Mouse (Mus musculus) midbrain, embryonic 13.5 days (tissue): ENCODE measurements around the gene Sgf29. TPM values are rescaled to one million over a fixed set of nuclear protein-coding genes. Genes with fewer than 3 reads are reported as not detected.
"Not testable (repeated sequence)": the region's sequence is repeated elsewhere in the genome, so short reads cannot be mapped to it uniquely, and the experiment has no call there.

ENCODE experiments used
- ATAC-seq: fragments of 200-750 bp; cut with Nextera tagmentation; 2 replicates; pipeline ENCODE4 v1.8.0; 2017; ENCODE audit warnings: mild to moderate bottlenecking, moderate TSS enrichment, moderate library complexity
- H3K27ac ChIP-seq: fragments of 300-500 bp; sonication (generic); 2 replicates; pipeline ENCODE4 v1.5.1; 2015; ENCODE audit warnings: inconsistent platforms, mild to moderate bottlenecking, moderate library complexity
- H3K27me3 ChIP-seq: fragments of 300-500 bp; sonication (generic); 2 replicates; pipeline ENCODE4 v1.6.1; 2015; ENCODE audit warnings: mild to moderate bottlenecking, inconsistent platforms
- H3K36me3 ChIP-seq: fragments of 300-500 bp; sonication (generic); 2 replicates; pipeline ENCODE4 v1.6.1; 2015; ENCODE audit warnings: mild to moderate bottlenecking, inconsistent platforms
- H3K4me1 ChIP-seq: fragments of 300-500 bp; sonication (generic); replicated peaks from 2 replicates; pipeline ENCODE4 v1.6.1; 2015; ENCODE audit warnings: inconsistent platforms
- H3K4me2 ChIP-seq: fragments of 300-500 bp; sonication (generic); replicated peaks from 2 replicates; pipeline ENCODE4 v1.6.1; 2015; ENCODE audit warnings: moderate library complexity, mild to moderate bottlenecking, inconsistent platforms
- H3K4me3 ChIP-seq: fragments of 300-500 bp; sonication (generic); replicated peaks from 2 replicates; pipeline ENCODE4 v1.5.1; 2015; ENCODE audit warnings: mild to moderate bottlenecking, inconsistent platforms
- H3K9ac ChIP-seq: fragments of 300-500 bp; sonication (generic); replicated peaks from 2 replicates; pipeline ENCODE4 v1.6.1; 2015; ENCODE audit warnings: mild to moderate bottlenecking, inconsistent platforms
- H3K9me3 ChIP-seq: fragments of 300-500 bp; sonication (generic); 2 replicates; pipeline ENCODE4 v1.6.1; 2016; ENCODE audit warnings: mild to moderate bottlenecking, inconsistent platforms
- WGBS: fragments of 180-500 bp; shearing (Covaris S2); methylation state at CpG from one replicate; pipeline ENCODE4 v1.1.7; 2015; 5-methylcytosine and 5-hydroxymethylcytosine counted together
- polyA plus RNA-seq: library from polyadenylated mRNA; unstranded; fragments of >200 nt; fragmentation: Nextera tagmentation; extraction: Ambion mirVana; gene quantifications from 2 replicates; pipeline ENCODE4 v1.2.1, GENCODE M21; 2015

Sgf29 gene
- polyA plus RNA-seq, 1 experiment from 2014 or later: 54.5 TPM

GRCm38 (mm10) chr7:126625369-126625768 is 23.7 kb upstream of the Sgf29 start:
- ATAC-seq: no peak
- H3K9me3 ChIP-seq: no peaks in the 10 kb centered on the region

GRCm38 (mm10) chr7:126625807-126626600 is 23.1 kb upstream of the Sgf29 start:
- H3K4me1 ChIP-seq: no peaks in the 10 kb centered on the region
- H3K27ac ChIP-seq: no peak overlapping the region
- ATAC-seq: no peak
- no peaks in the 10 kb centered on the region for H3K27me3 ChIP-seq
- H3K4me3 ChIP-seq: no peak overlapping the region
- H3K36me3 ChIP-seq: no peaks in the 10 kb centered on the region
- no peaks in the 10 kb centered on the region for H3K9me3 ChIP-seq
- H3K9ac ChIP-seq: no peak overlapping the region
- no peak overlapping the region for H3K4me2 ChIP-seq
- WGBS: 85% methylated on average over 3 of the region's 3 CpGs

More at GRCm38 (mm10) chr7:126625369-126625768, 23.7 kb upstream of the Sgf29 start:
- Histone ChIP-seq H3K36me3 (no peaks in the 10 kb centered on the region), H3K27ac (no peak overlapping the region), H3K4me2 (no peak overlapping the region), H3K27me3 (no peaks in the 10 kb centered on the region), H3K9ac (no peak overlapping the region; the same call in 1 of the 2 replicates), H3K4me3 (no peak overlapping the region), H3K4me1 (no peaks in the 10 kb centered on the region)
- 58% methylated on average over 6 of the region's 6 CpGs for WGBS

- H3K4me2 ChIP-seq: no peak overlapping the region
- no peaks in the 10 kb centered on the region for H3K4me1 ChIP-seq
- H3K27me3 ChIP-seq: no peaks in the 10 kb centered on the region
- no peak for ATAC-seq
- 83% methylated on average over 6 of the region's 6 CpGs for WGBS
- H3K27ac ChIP-seq: no peak overlapping the region
- H3K4me3 ChIP-seq: no peak overlapping the region
- no peaks in the 10 kb centered on the region for H3K36me3 ChIP-seq
- H3K9me3 ChIP-seq: no peaks in the 10 kb centered on the region
- H3K9ac ChIP-seq: no peak overlapping the region
These were observed 21.0 kb upstream of the Sgf29 start for GRCm38 (mm10) chr7:126628111-126628510.

- no peak overlapping the region for H3K9ac ChIP-seq
- WGBS: 30% methylated on average over 3 of the region's 3 CpGs
These were observed 19.2 kb upstream of the Sgf29 start for GRCm38 (mm10) chr7:126629915-126630314.

DNA sequence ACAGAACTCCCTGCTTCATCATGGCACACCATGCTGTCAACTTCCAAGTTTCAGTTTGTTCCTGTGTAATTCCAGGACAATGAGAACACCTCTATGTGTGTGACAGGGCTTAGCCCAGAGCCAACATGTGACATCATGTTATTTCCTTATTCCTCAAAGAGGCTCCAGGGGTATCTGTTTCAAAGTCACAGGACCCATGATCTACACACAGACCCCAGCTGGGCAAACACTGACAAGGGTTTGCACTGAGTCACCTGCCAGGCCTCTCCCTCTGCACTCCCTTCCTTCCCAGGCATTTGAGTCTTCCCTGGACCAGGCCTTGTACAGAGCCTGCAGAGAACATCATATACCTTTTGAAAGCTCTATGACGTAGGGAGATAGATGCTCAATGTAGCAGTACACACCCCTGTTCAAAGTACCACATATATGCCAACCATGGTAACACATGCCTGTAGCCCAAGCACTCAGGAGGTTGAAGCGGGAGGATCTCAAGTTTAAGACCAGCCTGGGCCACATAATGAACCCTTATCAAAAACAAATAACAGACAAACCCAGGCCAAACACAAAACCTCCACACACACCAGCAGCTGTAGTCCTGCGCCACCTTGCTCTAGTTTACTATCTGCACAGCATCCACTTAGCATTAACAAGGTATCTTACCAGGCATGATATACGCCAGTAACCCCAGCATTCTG is 18.1 kb upstream of the Sgf29 start, which contains the start of gene Nupr1:
TSS of gene Nupr1 (minus strand) at position 38 of the 695 bp plus-strand sequence.
- H3K4me3 ChIP-seq: no peak within 1 kb of the TSS
- H3K9ac ChIP-seq: no peak within 1 kb of the TSS
- H3K4me1 ChIP-seq: no peaks in the 10 kb centered on the region
- no peaks in the 10 kb centered on the region for H3K9me3 ChIP-seq
- H3K27me3 ChIP-seq: no peaks in the 10 kb centered on the region
- no peaks in the 10 kb centered on the region for H3K36me3 ChIP-seq
- H3K4me2 ChIP-seq: no peak within 1 kb of the TSS
- no peak within 1 kb of the TSS for H3K27ac ChIP-seq
- ATAC-seq: no peak
- 93% methylated on average over 4 of the region's 4 CpGs for WGBS

More at GRCm38 (mm10) chr7:126629915-126630314, 19.2 kb upstream of the Sgf29 start:
- no peak for ATAC-seq
- Histone ChIP-seq H3K36me3 (no peaks in the 10 kb centered on the region), H3K9me3 (no peaks in the 10 kb centered on the region), H3K4me3 (no peak overlapping the region), H3K27ac (no peak overlapping the region), H3K27me3 (no peaks in the 10 kb centered on the region), H3K4me1 (no peaks in the 10 kb centered on the region), H3K4me2 (no peak overlapping the region)

- H3K9ac ChIP-seq: no peak overlapping the region
- no peak overlapping the region for H3K27ac ChIP-seq
- H3K36me3 ChIP-seq: no peaks in the 10 kb centered on the region
- H3K4me3 ChIP-seq: no peak overlapping the region
- no peaks in the 10 kb centered on the region for H3K27me3 ChIP-seq
- H3K4me2 ChIP-seq: no peak overlapping the region
- H3K4me1 ChIP-seq: no peaks in the 10 kb centered on the region
- ATAC-seq: no peak
- no peaks in the 10 kb centered on the region for H3K9me3 ChIP-seq
- 96% methylated on average over 2 of the region's 2 CpGs for WGBS
These were observed 16.6 kb upstream of the Sgf29 start for GRCm38 (mm10) chr7:126632478-126632877.

DNA sequence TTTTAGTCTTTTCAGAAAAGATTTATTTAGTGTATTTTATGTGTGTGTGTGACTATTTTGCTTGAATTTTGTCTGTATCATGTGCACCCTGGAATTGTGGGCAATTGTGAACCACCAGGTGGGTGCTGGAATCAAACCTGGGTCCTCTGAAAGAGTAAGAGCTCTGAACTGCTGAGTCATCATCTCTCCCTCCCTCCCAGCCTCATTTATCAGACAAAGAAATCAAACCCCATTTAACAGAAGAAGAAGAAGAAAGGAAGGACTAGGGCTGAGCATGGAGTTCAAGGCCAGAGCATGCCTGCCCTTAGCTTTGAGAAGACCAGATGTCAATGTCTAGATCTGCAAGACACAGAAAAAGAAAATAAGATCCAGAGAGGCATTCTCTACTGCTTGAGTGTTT is 13.7 kb upstream of the Sgf29 start:
- H3K4me2 ChIP-seq: no peak overlapping the region
- ATAC-seq: no peak
- H3K4me1 ChIP-seq: no peaks in the 10 kb centered on the region
- H3K4me3 ChIP-seq: no peak overlapping the region
- H3K9me3 ChIP-seq: no peaks in the 10 kb centered on the region
- H3K9ac ChIP-seq: no peak overlapping the region
- H3K36me3 ChIP-seq: no peaks in the 10 kb centered on the region
- H3K27me3 ChIP-seq: no peaks in the 10 kb centered on the region
- H3K27ac ChIP-seq: no peak overlapping the region

GRCm38 (mm10) chr7:126636733-126637520 is 12.2 kb upstream of the Sgf29 start:
- Histone ChIP-seq H3K4me2 (no peak overlapping the region), H3K4me1 (no peaks in the 10 kb centered on the region), H3K4me3 (no peak overlapping the region), H3K9ac (no peak overlapping the region), H3K27ac (no peak overlapping the region), H3K36me3 (no peaks in the 10 kb centered on the region), H3K27me3 (no peaks in the 10 kb centered on the region), H3K9me3 (no peaks in the 10 kb centered on the region)
- 18% methylated on average over 4 of the region's 4 CpGs for WGBS
- ATAC-seq: no peak

DNA sequence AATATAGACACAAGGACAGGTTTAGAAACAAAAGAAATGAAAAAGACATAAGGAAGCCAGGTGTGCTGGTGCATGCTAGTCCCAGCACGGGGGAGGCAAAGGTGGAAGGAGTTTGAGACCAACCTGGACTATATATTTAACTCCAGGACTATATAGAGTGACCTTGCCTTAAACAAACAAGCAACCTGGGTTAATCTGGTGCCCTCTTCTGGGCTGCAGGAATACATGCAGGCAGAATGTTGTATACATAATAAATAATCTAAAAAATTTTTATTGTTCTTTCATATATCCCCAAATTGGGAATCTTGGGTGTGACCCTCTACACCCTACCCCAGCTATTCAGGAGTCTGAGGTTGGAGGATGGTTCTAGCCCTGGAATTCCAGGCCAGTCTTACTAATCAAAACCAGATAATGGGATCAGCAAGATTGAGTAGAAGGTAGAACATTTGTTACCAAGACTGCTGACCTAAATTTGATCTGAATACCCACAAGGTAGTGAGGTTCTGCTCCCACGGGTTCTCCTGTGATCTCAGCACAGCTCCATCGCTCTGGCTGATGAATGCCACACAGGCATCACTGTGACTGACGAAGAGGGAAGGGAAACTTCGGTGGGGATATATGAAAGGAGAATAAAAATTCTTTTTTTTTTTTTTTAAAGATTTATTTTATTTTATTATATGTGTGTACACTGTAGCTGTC is 6.4 kb upstream of the Sgf29 start:
- ATAC-seq: no peak
- no peaks in the 10 kb centered on the region for H3K4me1 ChIP-seq
- no peak overlapping the region for H3K9ac ChIP-seq
- H3K4me3 ChIP-seq: no peak overlapping the region
- H3K36me3 ChIP-seq: no peaks in the 10 kb centered on the region
- WGBS: 72% methylated on average over 5 of the region's 5 CpGs
- no peaks in the 10 kb centered on the region for H3K27me3 ChIP-seq
- H3K4me2 ChIP-seq: no peak overlapping the region
- H3K27ac ChIP-seq: no peak overlapping the region
- no peaks in the 10 kb centered on the region for H3K9me3 ChIP-seq

GRCm38 (mm10) chr7:126643244-126643617 is 5.9 kb upstream of the Sgf29 start:
- not testable (repeated sequence) for H3K4me3 ChIP-seq, H3K9ac ChIP-seq, ATAC-seq, H3K4me2 ChIP-seq, H3K27ac ChIP-seq, H3K9me3 ChIP-seq, H3K36me3 ChIP-seq, H3K27me3 ChIP-seq, H3K4me1 ChIP-seq
- 68% methylated on average over 3 of the region's 3 CpGs for WGBS

- no peak for ATAC-seq
- Histone ChIP-seq H3K4me3 (no peak overlapping the region), H3K36me3 (no peaks in the 10 kb centered on the region), H3K9me3 (no peaks in the 10 kb centered on the region), H3K27me3 (no peaks in the 10 kb centered on the region), H3K27ac (no peak overlapping the region), H3K4me1 (no peaks in the 10 kb centered on the region), H3K4me2 (no peak overlapping the region), H3K9ac (no peak overlapping the region)
- 78% methylated on average over 3 of the region's 3 CpGs for WGBS
These were observed 4.8 kb upstream of the Sgf29 start for GRCm38 (mm10) chr7:126644345-126644744.
